Mouse (Mus musculus) midbrain, embryonic 14.5 days (tissue): ENCODE measurements at regions not wholly inside any gene's neighbourhood (a gene's known extent, or its start where the extent isn't known, plus 50 kb on each side); places are given as distances from the start of the nearest gene placed in this dataset.

Experiments
- ATAC-seq: fragments of 200-750 bp; cut with Nextera tagmentation; 2 replicates; pipeline ENCODE4 v1.8.0; 2017; ENCODE audit warnings: moderate number of reproducible peaks, moderate library complexity; ENCODE audit not compliant: low FRiP score, low TSS enrichment
- DNase-seq: peaks from one replicate; pipeline ENCODE4 v3.0.0-alpha.2; 2015
- H3K27ac ChIP-seq: fragments of 300-500 bp; sonication (generic); replicated peaks from 2 replicates; pipeline ENCODE4 v1.5.1; 2014; ENCODE audit warnings: mild to moderate bottlenecking, low read depth, low read length, moderate library complexity
- H3K27me3 ChIP-seq: fragments of 300-500 bp; sonication (generic); 2 replicates; pipeline ENCODE4 v1.6.1; 2014; ENCODE audit warnings: low read length, control low read depth, mixed read lengths; ENCODE audit not compliant: control insufficient read depth, insufficient read depth
- H3K36me3 ChIP-seq: fragments of 300-500 bp; sonication (generic); 2 replicates; pipeline ENCODE4 v1.6.1; 2014; ENCODE audit warnings: low read length, control low read depth; ENCODE audit not compliant: control insufficient read depth, insufficient read depth
- H3K4me1 ChIP-seq: fragments of 300-500 bp; sonication (generic); 2 replicates; pipeline ENCODE4 v1.6.1; 2014; ENCODE audit warnings: mild to moderate bottlenecking, antibody characterized with exemption, low read length, control low read depth; ENCODE audit not compliant: control insufficient read depth, insufficient read depth
- H3K4me2 ChIP-seq: fragments of 300-500 bp; sonication (generic); 2 replicates; pipeline ENCODE4 v1.6.1; 2014; ENCODE audit warnings: mild to moderate bottlenecking, low read length, moderate library complexity
- H3K4me3 ChIP-seq: fragments of 300-500 bp; sonication (generic); replicated peaks from 2 replicates; pipeline ENCODE4 v1.5.1; 2014; ENCODE audit warnings: low read depth, low read length
- H3K9ac ChIP-seq: fragments of 300-500 bp; sonication (generic); replicated peaks from 2 replicates; pipeline ENCODE4 v1.6.1; 2014; ENCODE audit warnings: mild to moderate bottlenecking, low read length, moderate library complexity
- H3K9me3 ChIP-seq: fragments of 300-500 bp; sonication (generic); 2 replicates; pipeline ENCODE4 v1.6.1; 2016; ENCODE audit warnings: low read length, control low read depth, mixed read lengths; ENCODE audit not compliant: control insufficient read depth
- WGBS: fragments of 180-500 bp; shearing (Covaris S2); extraction: QIAGEN DNeasy Blood & Tissue Kit; methylation state at CpG from one replicate; pipeline ENCODE4 v1.1.7; 2014; 5-methylcytosine and 5-hydroxymethylcytosine counted together

DNA sequence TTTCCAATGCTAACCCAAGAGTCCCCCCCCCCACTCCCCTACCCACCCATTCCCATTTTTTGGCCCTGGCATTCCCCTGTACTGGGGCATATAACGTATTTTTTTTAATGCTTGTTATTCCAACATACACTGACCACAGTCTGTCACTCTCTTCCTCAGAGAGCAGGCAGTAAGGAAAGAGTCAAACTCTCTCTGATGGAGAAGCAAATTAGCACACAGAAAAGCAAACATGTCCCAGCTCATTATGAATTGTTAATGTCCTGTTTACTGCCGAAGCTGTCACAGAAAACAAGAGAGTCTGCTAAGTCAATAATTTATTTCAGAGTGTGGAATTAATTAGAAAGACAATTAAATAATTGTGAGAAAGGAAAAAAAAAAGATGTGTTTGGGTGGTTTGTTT is 2989.1 kb upstream of the 5930422O12Rik start:
- no peak overlapping the region for H3K27ac ChIP-seq
- no peaks in the 10 kb centered on the region for H3K36me3 ChIP-seq
- H3K27me3 ChIP-seq, result no peaks in the 10 kb centered on the region
- no peaks in the 10 kb centered on the region for H3K9me3 ChIP-seq
- 68% methylated on average over 2 of the region's 2 CpGs for WGBS
- H3K4me2 ChIP-seq, result no peak overlapping the region
- no peak for ATAC-seq
- no peaks in the 10 kb centered on the region for H3K4me1 ChIP-seq
- DNase-seq, result no peak
- no peak overlapping the region for H3K9ac ChIP-seq
- no peak overlapping the region for H3K4me3 ChIP-seq

- Histone ChIP-seq H3K27ac (no peak overlapping the region), H3K4me1 (no peaks in the 10 kb centered on the region), H3K4me3 (no peak overlapping the region), H3K4me2 (no peak overlapping the region), H3K36me3 (no peaks in the 10 kb centered on the region), H3K9me3 (no peaks in the 10 kb centered on the region), H3K27me3 (no peaks in the 10 kb centered on the region), H3K9ac (no peak overlapping the region)
- ATAC-seq (no peak), DNase-seq (no peak)
- WGBS, result 79% methylated on average over 1 of the region's 1 CpGs
These were observed 2986.7 kb upstream of the 5930422O12Rik start for GRCm38 (mm10) chr8:30441821-30442220.

DNA sequence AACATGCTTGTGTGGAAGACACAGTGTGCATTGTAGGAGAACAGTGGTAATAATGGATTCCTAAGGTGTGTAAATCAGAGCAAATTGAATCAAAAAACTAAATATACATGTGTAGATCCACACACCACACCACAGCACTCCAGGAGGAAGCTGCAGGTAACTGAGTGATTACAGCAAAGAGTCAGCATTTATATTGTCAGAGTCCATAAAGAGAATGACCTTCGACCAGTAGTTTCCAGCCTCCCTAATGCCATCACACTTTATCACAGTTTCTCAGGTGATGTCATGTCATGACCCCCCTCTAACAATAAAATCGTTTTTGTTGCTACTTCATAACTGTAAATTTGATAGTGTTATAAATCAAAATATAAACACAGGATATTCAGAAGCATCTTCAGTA is 2984.6 kb upstream of the 5930422O12Rik start:
- Histone ChIP-seq H3K9ac (no peak overlapping the region), H3K4me2 (no peak overlapping the region), H3K27me3 (no peaks in the 10 kb centered on the region), H3K27ac (no peak overlapping the region), H3K4me1 (no peaks in the 10 kb centered on the region), H3K9me3 (no peaks in the 10 kb centered on the region), H3K36me3 (no peaks in the 10 kb centered on the region), H3K4me3 (no peak overlapping the region)
- ATAC-seq, result no peak
- WGBS, result 80% methylated on average over 2 of the region's 2 CpGs
- DNase-seq, result no peak

- H3K36me3 ChIP-seq, result no peaks in the 10 kb centered on the region
- no peak overlapping the region for H3K4me2 ChIP-seq
- DNase-seq, result no peak
- no peak overlapping the region for H3K27ac ChIP-seq
- no peaks in the 10 kb centered on the region for H3K4me1 ChIP-seq
- H3K9me3 ChIP-seq, result no peaks in the 10 kb centered on the region
- no peak overlapping the region for H3K9ac ChIP-seq
- H3K4me3 ChIP-seq, result no peak overlapping the region
- no peak for ATAC-seq
- 92% methylated on average over 4 of the region's 4 CpGs for WGBS
- H3K27me3 ChIP-seq, result no peaks in the 10 kb centered on the region
These were observed 2984.2 kb upstream of the 5930422O12Rik start for GRCm38 (mm10) chr8:30444274-30444673.

DNA sequence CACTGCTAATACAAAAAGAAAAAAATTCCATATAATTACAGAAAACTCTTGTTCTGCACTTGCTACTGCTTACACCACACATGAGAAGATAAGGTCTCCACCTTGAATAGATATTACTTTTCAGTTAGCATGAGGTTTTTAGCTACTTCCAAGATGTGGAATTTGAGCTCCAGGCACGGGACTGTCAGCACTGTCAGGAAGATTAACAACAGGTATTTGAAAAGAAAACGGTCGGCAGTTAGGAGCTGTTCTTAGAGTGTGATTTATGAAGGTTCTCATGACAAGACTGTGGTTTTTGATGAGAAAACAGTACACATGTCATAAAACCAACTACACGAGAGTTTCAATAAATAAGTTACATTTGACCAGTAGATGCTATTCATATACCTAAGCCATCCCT is 2970.4 kb upstream of the 5930422O12Rik start:
- no peak overlapping the region for H3K27ac ChIP-seq
- H3K9me3 ChIP-seq, result no peaks in the 10 kb centered on the region
- no peak overlapping the region for H3K9ac ChIP-seq
- WGBS, result 87% methylated on average over 4 of the region's 4 CpGs
- no peaks in the 10 kb centered on the region for H3K4me1 ChIP-seq
- ATAC-seq (no peak), DNase-seq (no peak)
- H3K27me3 ChIP-seq, result no peaks in the 10 kb centered on the region
- no peaks in the 10 kb centered on the region for H3K36me3 ChIP-seq
- H3K4me3 ChIP-seq, result no peak overlapping the region
- no peak overlapping the region for H3K4me2 ChIP-seq

GRCm38 (mm10) chr8:30482956-30483355 is 2945.6 kb upstream of the 5930422O12Rik start:
- DNase-seq (peak; percentile 20), ATAC-seq (no peak)
- 50% methylated on average over 3 of the region's 3 CpGs for WGBS
- Histone ChIP-seq H3K36me3 (no peaks in the 10 kb centered on the region), H3K9ac (no peak overlapping the region), H3K4me3 (no peak overlapping the region), H3K27me3 (no peaks in the 10 kb centered on the region), H3K9me3 (peaks cover 4% of the 10 kb centered on the region; the same call in 1 of the 2 replicates), H3K4me2 (no peak overlapping the region), H3K27ac (no peak overlapping the region), H3K4me1 (peaks cover 4% of the 10 kb centered on the region; the same call in 1 of the 2 replicates)

DNA sequence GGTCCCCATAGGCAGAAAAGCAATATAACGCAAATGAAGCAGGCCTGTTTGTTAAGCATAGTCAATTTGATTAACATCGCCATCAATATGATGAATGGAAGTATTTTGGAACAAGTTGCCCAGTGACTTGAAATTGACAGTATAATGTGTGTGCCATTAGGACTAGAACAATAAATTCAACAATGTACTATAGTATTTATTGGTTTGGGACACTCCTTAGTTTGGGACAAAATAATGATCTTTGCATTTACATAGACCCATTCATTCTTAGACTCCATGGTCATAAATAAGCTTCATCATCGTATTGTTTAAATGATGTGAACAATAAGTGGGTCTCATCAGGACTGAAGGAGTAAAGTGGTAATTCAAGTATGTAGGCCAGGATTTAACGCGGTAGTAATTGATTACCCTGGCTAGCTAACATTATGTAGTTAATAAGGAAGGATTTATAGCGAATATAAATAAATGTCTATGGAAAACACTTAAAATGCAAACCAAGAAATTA is 2933.6 kb upstream of the 5930422O12Rik start:
- no peak overlapping the region for H3K27ac ChIP-seq
- H3K27me3 ChIP-seq, result no peaks in the 10 kb centered on the region
- no peak for DNase-seq
- no peaks in the 10 kb centered on the region for H3K9me3 ChIP-seq
- no peak overlapping the region for H3K4me2 ChIP-seq
- no peaks in the 10 kb centered on the region for H3K4me1 ChIP-seq
- no peak for ATAC-seq
- no peaks in the 10 kb centered on the region for H3K36me3 ChIP-seq
- H3K4me3 ChIP-seq, result no peak overlapping the region
- WGBS, result 67% methylated on average over 6 of the region's 6 CpGs
- H3K9ac ChIP-seq, result no peak overlapping the region

GRCm38 (mm10) chr8:30502164-30502563 is 2926.3 kb upstream of the 5930422O12Rik start:
- Histone ChIP-seq H3K27ac (no peak overlapping the region), H3K9me3 (no peaks in the 10 kb centered on the region), H3K4me1 (no peaks in the 10 kb centered on the region), H3K36me3 (no peaks in the 10 kb centered on the region), H3K4me2 (no peak overlapping the region), H3K9ac (no peak overlapping the region), H3K4me3 (no peak overlapping the region), H3K27me3 (no peaks in the 10 kb centered on the region)
- 74% methylated on average over 2 of the region's 2 CpGs for WGBS
- ATAC-seq, result no peak
- no peak for DNase-seq

- DNase-seq, result no peak
- no peak for ATAC-seq
- no peaks in the 10 kb centered on the region for H3K36me3 ChIP-seq
- no peaks in the 10 kb centered on the region for H3K27me3 ChIP-seq
- H3K27ac ChIP-seq, result no peak overlapping the region
- no peak overlapping the region for H3K4me2 ChIP-seq
- no peak overlapping the region for H3K4me3 ChIP-seq
- 86% methylated on average over 2 of the region's 2 CpGs for WGBS
- no peak overlapping the region for H3K9ac ChIP-seq
- no peaks in the 10 kb centered on the region for H3K9me3 ChIP-seq
- peaks cover 2% of the 10 kb centered on the region; the same call in 1 of the 2 replicates for H3K4me1 ChIP-seq
These were observed 2917.2 kb upstream of the 5930422O12Rik start for GRCm38 (mm10) chr8:30511358-30511757.
